Mouse (Mus musculus) liver, postnatal 0 days (tissue): ENCODE measurements around the gene Gm20388.

Experiments
- CTCF ChIP-seq: sonication (generic); IDR thresholded peaks from 2 replicates; pipeline ENCODE4 v1.5.1; 2016; ENCODE audit warnings: antibody characterized with exemption, low read depth
- EP300 ChIP-seq: IDR thresholded peaks from 2 replicates; pipeline ENCODE4 v1.6.1; 2016; ENCODE audit warnings: antibody characterized with exemption, low read depth, mild to moderate bottlenecking

- TF ChIP-seq CTCF (no peak), EP300 (no peak)
Measured at GRCm38 (mm10) chr8:122702957-122703356, 2792.3 kb downstream of the Gm20388 start.
